Mouse (Mus musculus) midbrain, embryonic 15.5 days (tissue): ENCODE measurements around the gene Mettl13. TPM values are rescaled to one million over a fixed set of nuclear protein-coding genes. Genes with fewer than 3 reads are reported as not detected.

Experiments used
- ATAC-seq: fragments of 200-750 bp; cut with Nextera tagmentation; replicated peaks from 2 replicates; pipeline ENCODE4 v1.8.0; 2017; ENCODE audit warnings: moderate TSS enrichment
- H3K27ac ChIP-seq: fragments of 300-500 bp; sonication (generic); 2 replicates; pipeline ENCODE4 v1.5.1; 2015; ENCODE audit warnings: mild to moderate bottlenecking, inconsistent platforms
- H3K27me3 ChIP-seq: fragments of 300-500 bp; sonication (generic); replicated peaks from 2 replicates; pipeline ENCODE4 v1.6.1; 2015; ENCODE audit warnings: inconsistent platforms
- H3K36me3 ChIP-seq: fragments of 300-500 bp; sonication (generic); replicated peaks from 2 replicates; pipeline ENCODE4 v1.6.1; 2015; ENCODE audit warnings: inconsistent platforms
- H3K4me1 ChIP-seq: fragments of 300-500 bp; sonication (generic); 2 replicates; pipeline ENCODE4 v1.6.1; 2015; ENCODE audit warnings: inconsistent platforms
- H3K4me2 ChIP-seq: fragments of 300-500 bp; sonication (generic); 2 replicates; pipeline ENCODE4 v1.6.1; 2015; ENCODE audit warnings: inconsistent platforms, mild to moderate bottlenecking, moderate library complexity
- H3K4me3 ChIP-seq: fragments of 300-500 bp; sonication (generic); 2 replicates; pipeline ENCODE4 v1.5.1; 2015; ENCODE audit warnings: mild to moderate bottlenecking, inconsistent platforms
- H3K9ac ChIP-seq: fragments of 300-500 bp; sonication (generic); 2 replicates; pipeline ENCODE4 v1.6.1; 2015; ENCODE audit warnings: mild to moderate bottlenecking, inconsistent platforms
- H3K9me3 ChIP-seq: fragments of 300-500 bp; sonication (generic); 2 replicates; pipeline ENCODE4 v1.6.1; 2016; ENCODE audit warnings: inconsistent platforms
- WGBS: fragments of 180-500 bp; shearing (Covaris S2); methylation state at CpG from one replicate; pipeline ENCODE4 v1.1.7; 2015; ENCODE audit warnings: mixed read lengths; 5-methylcytosine and 5-hydroxymethylcytosine counted together
- polyA plus RNA-seq: library from polyadenylated mRNA; unstranded; fragments of >200 nt; fragmentation: Nextera tagmentation; extraction: Ambion mirVana; gene quantifications from 2 replicates; pipeline ENCODE4 v1.2.1, GENCODE M21; 2015

The Mettl13 gene
- 18.2 and 20.8 TPM in 2 replicates for polyA plus RNA-seq

GRCm38 (mm10) chr1:162548016-162548916 lies at the start of gene Mettl13:
TSS of gene Mettl13 (minus strand) at chr1:162548551.
- Histone ChIP-seq H3K4me1 (peaks cover 21% of the 10 kb centered on the region), H3K36me3 (peaks cover 13% of the 10 kb centered on the region; the same call in 1 of the 2 replicates), H3K9me3 (no peaks in the 10 kb centered on the region), H3K9ac (peak within 1 kb of the TSS; percentile 72), H3K4me2 (peak within 1 kb of the TSS; percentile 77), H3K27ac (peak within 1 kb of the TSS; percentile 86), H3K27me3 (no peaks in the 10 kb centered on the region), H3K4me3 (peak within 1 kb of the TSS; percentile 94)
- under 1% methylated on average over 51 of the region's 52 CpGs for WGBS
- ATAC-seq: peak; percentile 99

GRCm38 (mm10) chr1:162597379-162598102 lies 49.2 kb upstream of the Mettl13 start:
- WGBS: 93% methylated on average over 3 of the region's 3 CpGs
- no peak for ATAC-seq
- Histone ChIP-seq H3K9me3 (no peaks in the 10 kb centered on the region), H3K4me1 (no peaks in the 10 kb centered on the region), H3K27ac (no peak overlapping the region), H3K4me3 (no peak overlapping the region), H3K36me3 (peaks cover 15% of the 10 kb centered on the region), H3K4me2 (no peak overlapping the region), H3K9ac (no peak overlapping the region), H3K27me3 (no peaks in the 10 kb centered on the region)

- Histone ChIP-seq H3K4me1 (peaks cover 4% of the 10 kb centered on the region; the same call in 1 of the 2 replicates), H3K27me3 (no peaks in the 10 kb centered on the region), H3K9ac (no peak overlapping the region), H3K27ac (no peak overlapping the region), H3K4me3 (no peak overlapping the region), H3K9me3 (no peaks in the 10 kb centered on the region), H3K4me2 (no peak overlapping the region), H3K36me3 (0 out of 2 replicates have a peak, but pooled peaks cover 6% of the 10 kb centered on the region)
- ATAC-seq: no peak; the same call in 1 of the 2 replicates
- 61% methylated on average over 8 of the region's 8 CpGs for WGBS
Observed at GRCm38 (mm10) chr1:162590415-162590997, 42.2 kb upstream of the Mettl13 start.

GRCm38 (mm10) chr1:162589443-162589842 lies 41.1 kb upstream of the Mettl13 start:
- H3K27me3 ChIP-seq: no peaks in the 10 kb centered on the region
- ATAC-seq: peak; percentile 84
- no peak overlapping the region for H3K4me3 ChIP-seq
- 5% methylated on average over 9 of the region's 9 CpGs for WGBS
- H3K27ac ChIP-seq: no peak overlapping the region
- no peaks in the 10 kb centered on the region for H3K9me3 ChIP-seq
- H3K9ac ChIP-seq: no peak overlapping the region
- no peak overlapping the region for H3K4me2 ChIP-seq
- H3K4me1 ChIP-seq: peaks cover 4% of the 10 kb centered on the region; the same call in 1 of the 2 replicates
- H3K36me3 ChIP-seq: 0 out of 2 replicates have a peak, but pooled peaks cover 3% of the 10 kb centered on the region

- ATAC-seq: no peak
- no peak overlapping the region for H3K4me2 ChIP-seq
- 62% methylated on average over 3 of the region's 3 CpGs for WGBS
Observed at GRCm38 (mm10) chr1:162588606-162589005, 40.3 kb upstream of the Mettl13 start.

GRCm38 (mm10) chr1:162586282-162586681 lies 37.9 kb upstream of the Mettl13 start:
- H3K27ac ChIP-seq: no peak overlapping the region
- H3K9ac ChIP-seq: no peak overlapping the region
- no peak for ATAC-seq
- peaks cover 12% of the 10 kb centered on the region; the same call in 1 of the 2 replicates for H3K36me3 ChIP-seq
- H3K27me3 ChIP-seq: no peaks in the 10 kb centered on the region
- peaks cover 4% of the 10 kb centered on the region; the same call in 1 of the 2 replicates for H3K4me1 ChIP-seq
- H3K9me3 ChIP-seq: no peaks in the 10 kb centered on the region
- 82% methylated on average over 4 of the region's 4 CpGs for WGBS
- no peak overlapping the region for H3K4me2 ChIP-seq
- no peak overlapping the region for H3K4me3 ChIP-seq

More at GRCm38 (mm10) chr1:162588606-162589005, 40.3 kb upstream of the Mettl13 start:
- peaks cover 3% of the 10 kb centered on the region; the same call in 1 of the 2 replicates for H3K36me3 ChIP-seq
- no peaks in the 10 kb centered on the region for H3K9me3 ChIP-seq
- H3K4me3 ChIP-seq: no peak overlapping the region
- no peak overlapping the region for H3K9ac ChIP-seq
- H3K27ac ChIP-seq: no peak overlapping the region
- peaks cover 4% of the 10 kb centered on the region; the same call in 1 of the 2 replicates for H3K4me1 ChIP-seq
- no peaks in the 10 kb centered on the region for H3K27me3 ChIP-seq

- no peaks in the 10 kb centered on the region for H3K4me1 ChIP-seq
- H3K27ac ChIP-seq: no peak overlapping the region
- ATAC-seq: no peak
- peaks cover 19% of the 10 kb centered on the region; the same call in 1 of the 2 replicates for H3K36me3 ChIP-seq
- no peaks in the 10 kb centered on the region for H3K9me3 ChIP-seq
- no peaks in the 10 kb centered on the region for H3K27me3 ChIP-seq
- H3K4me3 ChIP-seq: no peak overlapping the region
- H3K9ac ChIP-seq: no peak overlapping the region
- no peak overlapping the region for H3K4me2 ChIP-seq
- 87% methylated on average over 2 of the region's 2 CpGs for WGBS
Observed at GRCm38 (mm10) chr1:162582884-162583283, 34.5 kb upstream of the Mettl13 start.

- WGBS: 96% methylated on average over 3 of the region's 3 CpGs
- Histone ChIP-seq H3K4me1 (peaks cover 7% of the 10 kb centered on the region; the same call in 1 of the 2 replicates), H3K27me3 (no peaks in the 10 kb centered on the region), H3K4me2 (no peak overlapping the region), H3K9me3 (no peaks in the 10 kb centered on the region), H3K36me3 (peaks cover 15% of the 10 kb centered on the region), H3K4me3 (no peak overlapping the region), H3K27ac (no peak overlapping the region), H3K9ac (no peak overlapping the region)
- no peak for ATAC-seq
Observed at GRCm38 (mm10) chr1:162575098-162575497, 26.7 kb upstream of the Mettl13 start.

GRCm38 (mm10) chr1:162570931-162571601 lies 22.7 kb upstream of the Mettl13 start:
- under 1% methylated on average over 46 of the region's 46 CpGs for WGBS
- Histone ChIP-seq H3K9ac (peak overlapping the region; percentile 65), H3K27me3 (no peaks in the 10 kb centered on the region), H3K4me2 (peak overlapping the region; percentile 59), H3K4me3 (peak overlapping the region; percentile 58), H3K9me3 (no peaks in the 10 kb centered on the region), H3K4me1 (peaks cover 11% of the 10 kb centered on the region; the same call in 1 of the 2 replicates), H3K36me3 (peaks cover 7% of the 10 kb centered on the region), H3K27ac (peak overlapping the region; percentile 90)
- peak; percentile 25 for ATAC-seq

- no peaks in the 10 kb centered on the region for H3K27me3 ChIP-seq
- peak within 1 kb of the TSS; percentile 65 for H3K9ac ChIP-seq
Observed at GRCm38 (mm10) chr1:162570260-162570748, 22.0 kb upstream of the Mettl13 start, which contains the start of gene Vamp4. TSS of gene Vamp4 (plus strand) at chr1:162570515.

GRCm38 (mm10) chr1:162567351-162567750 lies 19.0 kb upstream of the Mettl13 start:
- no peak overlapping the region for H3K4me3 ChIP-seq
- H3K36me3 ChIP-seq: no peaks in the 10 kb centered on the region
- no peaks in the 10 kb centered on the region for H3K9me3 ChIP-seq
- 42% methylated on average over 3 of the region's 3 CpGs for WGBS
- ATAC-seq: no peak
- H3K27ac ChIP-seq: no peak overlapping the region
- no peak overlapping the region for H3K9ac ChIP-seq
- no peaks in the 10 kb centered on the region for H3K27me3 ChIP-seq
- peaks cover 11% of the 10 kb centered on the region; the same call in 1 of the 2 replicates for H3K4me1 ChIP-seq
- H3K4me2 ChIP-seq: no peak overlapping the region

More at GRCm38 (mm10) chr1:162570260-162570748, 22.0 kb upstream of the Mettl13 start, which contains the start of gene Vamp4:
- H3K4me2 ChIP-seq: peak within 1 kb of the TSS; percentile 60
- no peaks in the 10 kb centered on the region for H3K9me3 ChIP-seq
- peaks cover 7% of the 10 kb centered on the region for H3K36me3 ChIP-seq
- H3K27ac ChIP-seq: peak within 1 kb of the TSS; percentile 90
- H3K4me3 ChIP-seq: peak within 1 kb of the TSS; percentile 58
- WGBS: under 1% methylated on average over 40 of the region's 43 CpGs
- ATAC-seq: peak; percentile 98
- H3K4me1 ChIP-seq: peaks cover 11% of the 10 kb centered on the region; the same call in 1 of the 2 replicates
